Mouse (Mus musculus): ENCODE results near the gene Rph3al. TPM values are rescaled to one million over a fixed set of nuclear protein-coding genes. Genes with fewer than 3 reads are reported as not detected.

The Rph3al gene
- polyA plus RNA-seq, 1 experiment from 2014 or later = 1.3 TPM

DNA sequence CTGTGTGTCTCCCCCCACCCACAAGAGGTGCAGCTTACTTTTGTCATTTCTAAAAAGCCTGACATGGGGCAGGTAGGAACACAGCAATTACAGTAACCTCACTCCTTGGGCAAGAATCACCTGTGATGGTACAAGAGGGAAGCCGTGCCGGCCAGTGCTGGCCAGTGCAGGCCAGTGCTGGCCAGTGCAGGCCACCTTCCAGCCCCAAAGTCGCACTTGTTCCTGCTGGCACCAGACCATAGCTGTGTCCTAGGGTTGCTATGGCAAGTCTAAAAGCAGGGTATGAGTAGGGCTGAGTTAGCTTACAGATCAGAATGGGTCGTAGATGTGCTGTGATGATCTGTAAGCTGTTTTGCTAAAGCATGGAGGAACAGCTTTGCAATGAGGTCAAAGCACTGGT is 15.5 kb downstream of the Rph3al start:
- Histone ChIP-seq H3K36me3 (ENCODE audit: control insufficient read depth, insufficient read depth, low read length) (no peaks in the 10 kb centered on the region), H3K27ac (ENCODE audit: low read depth, low read length) (no peak overlapping the region), H3K27me3 (ENCODE audit: control insufficient read depth, insufficient read depth, low read length) (no peaks in the 10 kb centered on the region), H3K4me1 (ENCODE audit: control insufficient read depth, insufficient read depth, low read length) (0 out of 2 replicates have a peak, but pooled peaks cover 3% of the 10 kb centered on the region), H3K4me2 (ENCODE audit: low read depth, low read length) (no peak overlapping the region), H3K9ac (replicated peaks; ENCODE audit: low read depth, low read length) (no peak overlapping the region), H3K9me3 (ENCODE audit: control insufficient read depth, low read length) (no peaks in the 10 kb centered on the region), H3K4me3 (ENCODE audit: low read depth, low read length) (no peak overlapping the region)
- no peak for ATAC-seq (ENCODE audit: low read depth)
- WGBS = 92% methylated on average over 4 of the region's 4 CpGs

DNA sequence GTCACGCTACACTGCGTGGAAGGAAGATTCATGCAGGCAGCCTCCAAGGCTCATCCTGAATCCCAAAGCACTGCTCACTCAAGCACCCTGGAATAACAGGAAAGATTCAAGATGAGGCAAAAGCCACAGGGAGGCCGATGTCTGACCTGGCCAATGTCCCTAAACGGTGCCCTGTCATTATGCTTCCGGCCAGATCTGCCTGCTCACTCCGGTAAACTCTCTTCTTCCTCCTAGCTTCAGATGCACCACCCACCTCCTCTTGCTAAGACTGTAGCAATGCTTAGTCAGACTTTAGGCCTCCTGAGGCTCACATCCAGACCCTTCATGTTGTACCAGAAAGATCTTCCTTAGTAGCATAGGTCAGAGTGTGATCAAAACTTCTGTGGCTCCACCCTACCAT is 19.1 kb downstream of the Rph3al start:
- H3K36me3 ChIP-seq (ENCODE audit: control insufficient read depth, insufficient read depth, low read length) = no peaks in the 10 kb centered on the region
- H3K27me3 ChIP-seq (ENCODE audit: control insufficient read depth, insufficient read depth, low read length) = no peaks in the 10 kb centered on the region
- no peaks in the 10 kb centered on the region for H3K9me3 ChIP-seq (ENCODE audit: control insufficient read depth, low read length)
- no peak overlapping the region for H3K27ac ChIP-seq (ENCODE audit: low read depth, low read length)
- WGBS = 94% methylated on average over 6 of the region's 6 CpGs
- no peaks in the 10 kb centered on the region for H3K4me1 ChIP-seq (ENCODE audit: control insufficient read depth, insufficient read depth, low read length)
- no peak overlapping the region for H3K4me2 ChIP-seq (ENCODE audit: low read depth, low read length)
- H3K4me3 ChIP-seq (ENCODE audit: low read depth, low read length) = no peak overlapping the region
- ATAC-seq (ENCODE audit: low read depth) = no peak
- no peak overlapping the region for H3K9ac ChIP-seq (replicated peaks; ENCODE audit: low read depth, low read length)

DNA sequence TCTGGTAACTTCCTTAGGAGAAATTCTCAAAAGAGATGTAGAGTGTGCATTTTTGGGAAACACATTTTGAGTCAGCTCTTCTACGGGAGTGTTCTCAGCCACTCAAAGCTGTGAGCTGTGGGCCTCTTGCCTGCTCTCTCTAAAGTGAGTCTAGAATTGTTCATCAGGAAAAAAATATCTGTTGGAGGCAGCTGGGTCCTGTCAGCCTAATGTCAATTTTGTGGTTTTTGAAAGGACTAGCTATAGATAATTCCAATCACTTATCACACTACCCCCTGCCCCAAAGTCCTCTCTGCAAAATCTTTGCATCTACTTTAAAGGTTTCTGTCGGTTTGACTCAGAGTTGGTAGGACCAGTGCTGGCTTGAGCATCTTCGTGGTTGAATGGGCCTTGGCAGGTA is 20.9 kb downstream of the Rph3al start:
- Histone ChIP-seq H3K9ac (replicated peaks; ENCODE audit: low read depth, low read length) (no peak overlapping the region), H3K27ac (ENCODE audit: low read depth, low read length) (no peak overlapping the region), H3K9me3 (ENCODE audit: control insufficient read depth, low read length) (no peaks in the 10 kb centered on the region), H3K4me3 (ENCODE audit: low read depth, low read length) (no peak overlapping the region), H3K27me3 (ENCODE audit: control insufficient read depth, insufficient read depth, low read length) (no peaks in the 10 kb centered on the region), H3K4me2 (ENCODE audit: low read depth, low read length) (no peak overlapping the region), H3K4me1 (ENCODE audit: control insufficient read depth, insufficient read depth, low read length) (no peaks in the 10 kb centered on the region), H3K36me3 (ENCODE audit: control insufficient read depth, insufficient read depth, low read length) (no peaks in the 10 kb centered on the region)
- ATAC-seq (ENCODE audit: low read depth) = no peak
- WGBS = 81% methylated on average over 3 of the region's 3 CpGs

DNA sequence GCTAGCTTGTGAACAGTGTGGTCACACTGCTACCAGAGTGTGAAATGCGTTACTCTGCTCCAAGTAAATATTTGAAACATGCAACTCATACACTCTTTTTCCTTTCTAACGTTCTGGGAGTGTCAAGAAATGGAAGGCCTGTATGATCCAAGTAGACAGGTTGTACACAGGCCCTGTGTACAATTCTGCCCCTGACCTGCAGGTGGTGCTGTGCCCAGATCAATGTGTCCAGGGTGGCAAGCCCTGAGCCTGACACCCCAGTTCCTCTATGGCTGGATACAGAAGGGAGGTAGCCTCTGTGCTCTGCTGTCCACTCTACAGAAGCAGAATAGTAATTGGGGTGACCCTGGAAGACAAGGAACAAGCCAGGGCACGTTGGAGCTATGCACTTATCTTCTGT is 24.3 kb downstream of the Rph3al start:
- Histone ChIP-seq H3K27me3 (ENCODE audit: control insufficient read depth, insufficient read depth, low read length) (no peaks in the 10 kb centered on the region), H3K9ac (replicated peaks; ENCODE audit: low read depth, low read length) (no peak overlapping the region), H3K36me3 (ENCODE audit: control insufficient read depth, insufficient read depth, low read length) (no peaks in the 10 kb centered on the region), H3K4me2 (ENCODE audit: low read depth, low read length) (no peak overlapping the region), H3K4me3 (ENCODE audit: low read depth, low read length) (no peak overlapping the region), H3K27ac (ENCODE audit: low read depth, low read length) (no peak overlapping the region), H3K4me1 (ENCODE audit: control insufficient read depth, insufficient read depth, low read length) (no peaks in the 10 kb centered on the region), H3K9me3 (ENCODE audit: control insufficient read depth, low read length) (no peaks in the 10 kb centered on the region)
- ATAC-seq (ENCODE audit: low read depth) = no peak
- 83% methylated on average over 3 of the region's 3 CpGs for WGBS

DNA sequence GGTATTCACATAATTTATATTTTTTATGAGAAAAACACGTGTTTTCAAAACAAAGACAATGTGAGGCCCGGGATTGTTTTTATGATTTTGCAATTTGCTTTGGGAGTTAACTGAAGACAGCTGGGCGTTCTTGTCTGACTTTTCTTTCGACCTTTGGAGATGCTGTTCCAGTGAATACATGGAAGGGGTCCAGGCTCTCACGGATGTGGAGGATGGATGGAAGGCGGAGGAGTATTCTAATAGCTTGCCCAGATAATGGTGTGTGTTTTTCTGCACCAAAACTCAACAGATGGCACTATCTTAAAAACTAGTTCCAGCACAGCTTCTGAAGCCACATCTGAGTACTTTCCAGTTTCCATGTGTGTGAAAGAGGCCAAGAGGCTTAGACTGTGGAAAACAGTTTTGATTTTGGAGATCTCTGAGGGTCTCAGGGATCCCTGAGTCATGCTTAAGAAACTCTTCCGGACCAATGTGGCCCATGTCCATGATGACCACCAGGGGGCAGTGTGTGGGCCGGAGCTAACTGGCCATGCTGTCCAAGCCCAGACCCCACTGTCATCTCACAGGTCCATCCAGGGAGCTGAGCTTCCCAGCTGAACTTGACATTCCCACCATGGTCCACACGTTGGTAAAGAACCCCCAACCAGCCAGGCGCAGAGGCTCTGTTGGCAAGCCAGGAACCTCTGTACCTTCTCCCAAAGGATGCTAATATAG is 25.1 kb downstream of the Rph3al start:
- Histone ChIP-seq H3K4me3 (ENCODE audit: low read depth, low read length) (no peak overlapping the region), H3K9me3 (ENCODE audit: control insufficient read depth, low read length) (no peaks in the 10 kb centered on the region), H3K9ac (replicated peaks; ENCODE audit: low read depth, low read length) (no peak overlapping the region), H3K27me3 (ENCODE audit: control insufficient read depth, insufficient read depth, low read length) (no peaks in the 10 kb centered on the region), H3K4me1 (ENCODE audit: control insufficient read depth, insufficient read depth, low read length) (no peaks in the 10 kb centered on the region), H3K4me2 (ENCODE audit: low read depth, low read length) (no peak overlapping the region), H3K36me3 (ENCODE audit: control insufficient read depth, insufficient read depth, low read length) (no peaks in the 10 kb centered on the region), H3K27ac (ENCODE audit: low read depth, low read length) (no peak overlapping the region)
- WGBS = 56% methylated on average over 10 of the region's 10 CpGs
- no peak for ATAC-seq (ENCODE audit: low read depth)

DNA sequence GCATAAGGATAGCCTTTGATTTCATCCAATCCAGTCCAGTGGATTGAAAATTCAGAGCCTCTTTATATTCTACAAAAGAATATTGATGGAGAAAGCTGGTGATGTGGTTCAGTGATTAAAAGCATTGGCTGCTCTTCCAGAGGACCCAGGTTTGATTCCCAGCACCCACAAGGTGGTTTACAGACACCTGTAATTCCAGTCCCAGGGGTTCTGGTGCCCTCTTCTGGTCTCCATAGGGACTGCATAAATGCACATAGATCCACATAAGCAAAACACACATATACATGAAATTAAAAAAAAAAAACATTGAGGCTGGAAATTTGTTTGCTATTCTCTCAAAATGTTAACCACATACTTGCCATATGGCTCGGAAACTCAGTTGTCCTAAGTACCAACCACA is 26.3 kb downstream of the Rph3al start:
- no peak for ATAC-seq (ENCODE audit: low read depth)
- Histone ChIP-seq H3K27ac (ENCODE audit: low read depth, low read length) (no peak overlapping the region), H3K4me3 (ENCODE audit: low read depth, low read length) (no peak overlapping the region), H3K36me3 (ENCODE audit: control insufficient read depth, insufficient read depth, low read length) (no peaks in the 10 kb centered on the region), H3K4me2 (ENCODE audit: low read depth, low read length) (no peak overlapping the region), H3K27me3 (ENCODE audit: control insufficient read depth, insufficient read depth, low read length) (no peaks in the 10 kb centered on the region), H3K9me3 (ENCODE audit: control insufficient read depth, low read length) (no peaks in the 10 kb centered on the region), H3K4me1 (ENCODE audit: control insufficient read depth, insufficient read depth, low read length) (no peaks in the 10 kb centered on the region), H3K9ac (replicated peaks; ENCODE audit: low read depth, low read length) (no peak overlapping the region)
- 94% methylated on average over 1 of the region's 1 CpGs for WGBS

DNA sequence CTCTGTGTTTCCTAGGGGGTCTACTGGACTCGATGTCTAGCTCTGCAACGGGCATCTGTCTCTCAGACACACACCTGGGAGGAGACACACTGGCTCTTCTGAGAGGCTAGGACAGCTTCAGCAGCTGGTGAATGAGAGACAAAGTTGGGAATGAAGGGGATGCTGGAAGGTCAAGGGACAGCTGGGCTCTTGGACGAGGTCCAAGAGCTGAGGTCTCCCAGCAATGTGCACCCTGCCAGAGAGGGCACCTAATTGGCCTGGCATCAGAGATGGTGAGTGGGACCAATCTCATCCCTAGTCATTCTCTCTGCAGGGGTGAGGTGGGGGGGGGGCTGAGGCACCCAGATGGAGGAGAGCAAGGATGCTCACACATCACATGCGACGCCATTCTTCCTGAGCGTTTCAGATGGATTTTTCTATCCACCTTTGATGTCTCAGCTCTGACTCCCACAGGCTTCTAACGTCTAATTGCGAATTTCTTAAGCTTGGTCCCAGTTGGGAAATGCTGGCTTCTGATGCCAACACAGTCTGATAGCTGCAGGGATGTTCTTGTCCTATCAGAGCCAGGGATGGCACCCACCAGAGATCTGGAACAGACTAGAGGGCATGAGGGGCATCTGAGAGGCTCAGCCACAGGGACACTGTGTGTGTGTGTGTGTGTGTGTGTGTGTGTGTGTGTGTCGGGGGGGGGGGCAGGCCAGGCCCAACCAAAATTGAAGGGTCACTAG is 28.4 kb downstream of the Rph3al start:
- no peak overlapping the region for H3K9ac ChIP-seq (replicated peaks; ENCODE audit: low read depth, low read length)
- 0 out of 2 replicates have a peak, but pooled peaks cover under 1% of the 10 kb centered on the region for H3K4me1 ChIP-seq (ENCODE audit: control insufficient read depth, insufficient read depth, low read length)
- no peak for ATAC-seq (ENCODE audit: low read depth)
- H3K9me3 ChIP-seq (ENCODE audit: control insufficient read depth, low read length) = no peaks in the 10 kb centered on the region
- no peak overlapping the region for H3K27ac ChIP-seq (ENCODE audit: low read depth, low read length)
- no peak overlapping the region for H3K4me2 ChIP-seq (ENCODE audit: low read depth, low read length)
- no peak overlapping the region for H3K4me3 ChIP-seq (ENCODE audit: low read depth, low read length)
- no peaks in the 10 kb centered on the region for H3K36me3 ChIP-seq (ENCODE audit: control insufficient read depth, insufficient read depth, low read length)
- H3K27me3 ChIP-seq (ENCODE audit: control insufficient read depth, insufficient read depth, low read length) = no peaks in the 10 kb centered on the region
- 81% methylated on average over 9 of the region's 9 CpGs for WGBS

DNA sequence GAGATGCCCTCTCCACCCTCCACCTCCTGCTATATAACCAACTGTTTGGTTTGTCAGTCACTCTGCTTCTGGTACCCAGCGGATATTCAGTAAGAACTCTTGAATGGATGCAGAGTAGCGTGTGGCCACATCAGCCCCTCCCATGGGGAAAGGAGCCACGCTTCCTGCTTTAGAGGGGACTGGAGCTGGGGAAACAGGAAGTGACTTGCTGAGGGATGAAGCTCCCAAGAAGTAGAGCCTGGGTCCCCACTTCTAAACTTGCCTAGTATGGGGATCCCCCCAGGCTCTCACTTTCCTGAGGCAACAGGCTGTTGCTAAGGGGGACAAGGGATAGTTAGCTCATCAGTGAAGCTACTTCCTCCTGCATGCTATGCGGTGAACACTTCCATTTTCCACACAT is 30.8 kb downstream of the Rph3al start:
- no peaks in the 10 kb centered on the region for H3K36me3 ChIP-seq (ENCODE audit: control insufficient read depth, insufficient read depth, low read length)
- H3K27me3 ChIP-seq (ENCODE audit: control insufficient read depth, insufficient read depth, low read length) = no peaks in the 10 kb centered on the region
- no peaks in the 10 kb centered on the region for H3K9me3 ChIP-seq (ENCODE audit: control insufficient read depth, low read length)
- 78% methylated on average over 4 of the region's 4 CpGs for WGBS
- no peak overlapping the region for H3K4me2 ChIP-seq (ENCODE audit: low read depth, low read length)
- no peak overlapping the region for H3K4me3 ChIP-seq (ENCODE audit: low read depth, low read length)
- H3K27ac ChIP-seq (ENCODE audit: low read depth, low read length) = no peak overlapping the region
- no peak for ATAC-seq (ENCODE audit: low read depth)
- no peak overlapping the region for H3K9ac ChIP-seq (replicated peaks; ENCODE audit: low read depth, low read length)
- 0 out of 2 replicates have a peak, but pooled peaks cover 3% of the 10 kb centered on the region for H3K4me1 ChIP-seq (ENCODE audit: control insufficient read depth, insufficient read depth, low read length)

DNA sequence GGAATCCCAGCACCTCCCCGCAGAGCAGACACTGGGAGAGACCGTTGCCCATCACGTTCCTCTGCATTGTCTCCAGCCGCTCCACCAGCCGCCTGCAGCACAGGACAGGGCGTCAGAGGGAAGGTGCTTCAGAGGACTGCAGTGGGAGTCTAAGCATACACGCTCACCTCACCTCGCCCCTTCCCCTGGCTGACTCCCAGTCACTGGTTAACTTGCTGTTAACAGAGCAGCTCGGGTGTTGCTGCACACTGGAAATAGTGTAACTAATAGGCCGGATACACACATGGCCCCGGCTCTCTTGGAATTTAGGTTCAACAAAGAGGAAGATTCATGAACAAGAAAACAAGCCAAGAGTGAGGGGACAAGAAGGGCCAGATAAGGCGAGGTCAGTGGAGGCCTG is 31.7 kb downstream of the Rph3al start:
- Histone ChIP-seq H3K4me1 (ENCODE audit: control insufficient read depth, insufficient read depth, low read length) (0 out of 2 replicates have a peak, but pooled peaks cover 3% of the 10 kb centered on the region), H3K9ac (replicated peaks; ENCODE audit: low read depth, low read length) (no peak overlapping the region), H3K27ac (ENCODE audit: low read depth, low read length) (no peak overlapping the region), H3K36me3 (ENCODE audit: control insufficient read depth, insufficient read depth, low read length) (no peaks in the 10 kb centered on the region), H3K9me3 (ENCODE audit: control insufficient read depth, low read length) (no peaks in the 10 kb centered on the region), H3K4me3 (ENCODE audit: low read depth, low read length) (no peak overlapping the region), H3K4me2 (ENCODE audit: low read depth, low read length) (no peak overlapping the region), H3K27me3 (ENCODE audit: control insufficient read depth, insufficient read depth, low read length) (no peaks in the 10 kb centered on the region)
- WGBS = 59% methylated on average over 12 of the region's 12 CpGs
- ATAC-seq (ENCODE audit: low read depth) = no peak
